ENCODE assay signal across 9 mouse cellular contexts in genomic region chr1:139346602-139347371, GRCm38 (mm10). TPM values are rescaled to one million over a fixed set of nuclear protein-coding genes. Genes with fewer than 3 reads are reported as not detected.
A peak's percentile ranks its signal among the peaks of the same experiment; 100 is the strongest.
DNase-seq lines count a peak whose midpoint lies in the region; ATAC-seq and TF ChIP-seq lines count a peak whose summit lies in the region.
"Had no signal": no experiment of that assay in that cellular context is flagged by ENCODE, and none has a peak within 500 bp of the region (broad histone marks: within the 10 kb centered on the region; RNA-seq: fewer than 3 reads in every experiment).

No protein-coding gene starts in this region.

- peak; percentile 92 for ATAC-seq in hindbrain, embryonic 13.5 days (ENCODE audit: low FRiP score)
- ATAC-seq in midbrain, embryonic 11.5 days (ENCODE audit: low FRiP score): peak; percentile 53
- no peak for ATAC-seq in monocyte, adult 5-6 weeks (replicated peaks; ENCODE audit: insufficient number of reproducible peaks, low FRiP score, low TSS enrichment, poor library complexity, severe bottlenecking)
- ATAC-seq in heart, embryonic 11.5 days (replicated peaks; ENCODE audit: insufficient number of reproducible peaks, low FRiP score, low TSS enrichment): no peak

- 0 out of 2 replicates have a peak overlapping the region, but pooled peaks have one; percentile 7 for H3K4me2 ChIP-seq in hindbrain, embryonic 13.5 days
- H3K4me2 ChIP-seq in midbrain, embryonic 11.5 days: no peak overlapping the region
- H3K4me2 ChIP-seq in heart, embryonic 11.5 days: no peak overlapping the region

- no peak for TF ChIP-seq CTCF in spleen, adult 2 months (IDR thresholded peaks at IDR 0.05; ENCODE audit: extremely low read depth, insufficient read depth, insufficient read length, insufficient replicate concordance)

- peak; percentile 4 to 7 for DNase-seq in spleen, adult 2 months (ENCODE audit: low read depth in 1 of 2, low spot score in 2 of 2)
- DNase-seq in spleen, postnatal 4 days (ENCODE audit: low spot score in 2 of 2): no peak
- DNase-seq in midbrain, embryonic 11.5 days (ENCODE audit: low spot score, missing footprints): peak; percentile 85
- peak; percentile 6 for DNase-seq in telencephalon, adult 2 months (ENCODE audit: low read depth, low spot score)
- DNase-seq in adrenal gland, adult (ENCODE audit: inconsistent age in 2 of 2, low spot score in 1 of 2): no peak
- DNase-seq: thymus, postnatal 4 days had no signal

- H3K27ac ChIP-seq in spleen, adult 2 months (ENCODE audit: insufficient read depth, low read length): no peak overlapping the region
- H3K27ac ChIP-seq in hindbrain, embryonic 13.5 days: peak overlapping the region; percentile 83
- no peak overlapping the region for H3K27ac ChIP-seq in midbrain, embryonic 11.5 days (ENCODE audit: low read depth, low read length)
- no peak overlapping the region for H3K27ac ChIP-seq in heart, embryonic 11.5 days (ENCODE audit: low read depth, low read length)

- no peak overlapping the region for H3K4me3 ChIP-seq in spleen, adult 2 months (ENCODE audit: extremely low read depth, insufficient read depth, insufficient read length)
- H3K4me3 ChIP-seq in hindbrain, embryonic 13.5 days: no peak overlapping the region
- H3K4me3 ChIP-seq in midbrain, embryonic 11.5 days (ENCODE audit: low read depth, low read length): no peak overlapping the region
- H3K4me3 ChIP-seq in heart, embryonic 11.5 days (ENCODE audit: low read depth, low read length): no peak overlapping the region

- H3K36me3 ChIP-seq in spleen, adult 2 months (ENCODE audit: control insufficient read depth, insufficient read depth, low read length): no peaks in the 10 kb centered on the region
- H3K36me3 ChIP-seq in hindbrain, embryonic 13.5 days: no peaks in the 10 kb centered on the region
- H3K36me3 ChIP-seq in midbrain, embryonic 11.5 days (ENCODE audit: control insufficient read depth, insufficient read depth, low read length): no peaks in the 10 kb centered on the region
- no peaks in the 10 kb centered on the region for H3K36me3 ChIP-seq in heart, embryonic 11.5 days (ENCODE audit: control insufficient read depth, insufficient read depth, low read length)

- TF ChIP-seq POLR2A in spleen, adult 2 months (IDR thresholded peaks at IDR 0.05; ENCODE audit: low read depth, low read length): no peak

- H3K4me1 ChIP-seq in spleen, adult 2 months (ENCODE audit: control insufficient read depth, insufficient read depth, insufficient read length): no peaks in the 10 kb centered on the region
- H3K4me1 ChIP-seq in hindbrain, embryonic 13.5 days (replicated peaks): peaks cover 19% of the 10 kb centered on the region
- H3K4me1 ChIP-seq in midbrain, embryonic 11.5 days (ENCODE audit: control insufficient read depth, insufficient read depth, low read length): peaks cover 11% of the 10 kb centered on the region; the same call in 1 of the 2 replicates
- H3K4me1 ChIP-seq in heart, embryonic 11.5 days (ENCODE audit: control insufficient read depth, insufficient read depth, low read length): no peaks in the 10 kb centered on the region

- 55% methylated on average over 11 of the region's 11 CpGs for WGBS in spleen, adult 2 months
- WGBS in hindbrain, embryonic 13.5 days: 35% methylated on average over 11 of the region's 11 CpGs
- 60% methylated on average over 11 of the region's 11 CpGs for WGBS in midbrain, embryonic 11.5 days
- 71% methylated on average over 11 of the region's 11 CpGs for WGBS in heart, embryonic 11.5 days (ENCODE audit: insufficient replicate concordance)

- H3K9ac ChIP-seq in hindbrain, embryonic 13.5 days: peak overlapping the region; percentile 6; the same call in 1 of the 2 replicates
- H3K9ac ChIP-seq in midbrain, embryonic 11.5 days (ENCODE audit: low read length): no peak overlapping the region
- H3K9ac ChIP-seq in heart, embryonic 11.5 days (ENCODE audit: low read depth, low read length): no peak overlapping the region

- H3K9me3 ChIP-seq in hindbrain, embryonic 13.5 days: no peaks in the 10 kb centered on the region
- H3K9me3 ChIP-seq in midbrain, embryonic 11.5 days (ENCODE audit: control insufficient read depth, low read length): no peaks in the 10 kb centered on the region
- H3K9me3 ChIP-seq in heart, embryonic 11.5 days (replicated peaks; ENCODE audit: control insufficient read depth, low read length): no peaks in the 10 kb centered on the region

- no peaks in the 10 kb centered on the region for H3K27me3 ChIP-seq in spleen, adult 2 months (ENCODE audit: control insufficient read depth, insufficient read depth, low read length)
- H3K27me3 ChIP-seq in hindbrain, embryonic 13.5 days: no peaks in the 10 kb centered on the region
- H3K27me3 ChIP-seq in midbrain, embryonic 11.5 days (ENCODE audit: control insufficient read depth, insufficient read depth, low read length): no peaks in the 10 kb centered on the region
- no peaks in the 10 kb centered on the region for H3K27me3 ChIP-seq in heart, embryonic 11.5 days (ENCODE audit: control insufficient read depth, insufficient read depth, low read length)

RNA-seq across cellular contexts. Expression of gene Crb1, which starts 30.1 kb away (rescaled TPM):
- not detected in 2 replicates for polyA plus RNA-seq in spleen, adult 2 months (2012; rRNA removed)
- polyA plus RNA-seq in hindbrain, embryonic 13.5 days (2015; fragmentation: Nextera tagmentation; extraction: Ambion mirVana): 1.7 and 2.7 TPM in 2 replicates
- polyA plus RNA-seq in midbrain, embryonic 11.5 days (2014; fragmentation: Nextera tagmentation; extraction: Ambion mirVana): 2.0 and 2.5 TPM in 2 replicates
- total RNA-seq in monocyte, adult 5-6 weeks (2017): not detected in 3 replicates
- 0.07 and 0.17 TPM in 2 replicates for polyA plus RNA-seq in heart, embryonic 11.5 days (2014; fragmentation: Nextera tagmentation; extraction: Ambion mirVana)

Comparison
In these comparisons a context has a peak if more than half of its experiments do, and no peak if none do; other contexts are left out.
1. DNase-seq: peak in spleen, adult 2 months (2 of 2), midbrain, embryonic 11.5 days (single experiment) and telencephalon, adult 2 months (single experiment); none in spleen, postnatal 4 days (0 of 2) and adrenal gland, adult (0 of 2).
2. ATAC-seq: peak in hindbrain, embryonic 13.5 days (single experiment) and midbrain, embryonic 11.5 days (single experiment); none in monocyte, adult 5-6 weeks (single experiment) and heart, embryonic 11.5 days (single experiment).